Mouse (Mus musculus) thymus, adult 2 months (tissue): ENCODE results near the gene Ccdc12. TPM values are rescaled to one million over a fixed set of nuclear protein-coding genes. Genes with fewer than 3 reads are reported as not detected.

ENCODE experiments used
- DNase-seq: peaks from one replicate; pipeline ENCODE4 v3.0.0; 2021
- H3K27ac ChIP-seq: fragments of 200-500 bp; 2 replicates; pipeline ENCODE4 v1.5.1; 2012; ENCODE audit warnings: low read length, control low read depth; ENCODE audit not compliant: control insufficient read depth, insufficient read depth
- H3K27me3 ChIP-seq: fragments of 200-500 bp; 2 replicates; pipeline ENCODE4 v1.6.1; 2012; ENCODE audit warnings: mild to moderate bottlenecking, low read length, moderate library complexity, mixed read lengths; ENCODE audit not compliant: control insufficient read depth, insufficient read depth
- H3K36me3 ChIP-seq: fragments of 200-500 bp; 2 replicates; pipeline ENCODE4 v1.6.1; 2012; ENCODE audit warnings: mild to moderate bottlenecking, low read length, moderate library complexity; ENCODE audit not compliant: control insufficient read depth, insufficient read depth
- H3K4me1 ChIP-seq: fragments of 200-500 bp; replicated peaks from 2 replicates; pipeline ENCODE4 v1.6.1; 2012; ENCODE audit warnings: low read length; ENCODE audit not compliant: control insufficient read depth, insufficient read depth
- H3K4me3 ChIP-seq: fragments of 200-500 bp; 2 replicates; pipeline ENCODE4 v1.5.1; 2012; ENCODE audit warnings: mild to moderate bottlenecking, low read length, control low read depth, moderate library complexity; ENCODE audit not compliant: control insufficient read depth, insufficient read depth
- CTCF ChIP-seq: fragments of 200-500 bp; IDR thresholded peaks from 2 replicates; pipeline ENCODE4 v1.5.1; 2012; ENCODE audit warnings: mild to moderate bottlenecking, control low read depth, low read length, moderate library complexity, borderline replicate concordance; ENCODE audit not compliant: control insufficient read depth, poor library complexity, insufficient read depth; ENCODE audit errors: extremely low read depth
- POLR2A ChIP-seq: fragments of 200-500 bp; IDR thresholded peaks from 2 replicates; pipeline ENCODE4 v1.6.1; 2012; ENCODE audit warnings: mild to moderate bottlenecking, low read length, control low read depth, moderate library complexity; ENCODE audit not compliant: control insufficient read depth, poor library complexity, insufficient read depth; ENCODE audit errors: extremely low read depth
- WGBS: fragments of 180-500 bp; shearing (Covaris S2); methylation state at CpG from one replicate; pipeline ENCODE4 v1.1.7; 2018; 5-methylcytosine and 5-hydroxymethylcytosine counted together
- polyA plus RNA-seq: library from polyadenylated mRNA; depleted of rRNA; stranded (reverse); fragments of >200 nt; gene quantifications from 2 replicates; pipeline ENCODE4 v1.2.3, GENCODE M21; 2012; rRNA removed

The Ccdc12 gene
- polyA plus RNA-seq, 1 experiment = 152 TPM

- no peak overlapping the region for H3K4me3 ChIP-seq
- H3K4me1 ChIP-seq = no peaks in the 10 kb centered on the region
- H3K27ac ChIP-seq = no peak overlapping the region
- 47% methylated on average over 2 of the region's 2 CpGs for WGBS
- DNase-seq = peak; percentile 35
- no peak for TF ChIP-seq POLR2A
- no peak for TF ChIP-seq CTCF
- H3K27me3 ChIP-seq = no peaks in the 10 kb centered on the region
- H3K36me3 ChIP-seq = no peaks in the 10 kb centered on the region
These were observed 103.0 kb downstream of the Ccdc12 start for GRCm38 (mm10) chr9:110759265-110759664.

GRCm38 (mm10) chr9:110760886-110761285, 104.6 kb downstream of the Ccdc12 start:
- Histone ChIP-seq H3K36me3 (no peaks in the 10 kb centered on the region), H3K27me3 (no peaks in the 10 kb centered on the region), H3K4me3 (no peak overlapping the region), H3K27ac (no peak overlapping the region), H3K4me1 (no peaks in the 10 kb centered on the region)
- TF ChIP-seq CTCF (no peak), POLR2A (no peak)
- 96% methylated on average over 8 of the region's 8 CpGs for WGBS
- no peak for DNase-seq

Other genes starting within 250 kb of the Ccdc12 start
- 46.4 and 59.4 TPM in 2 replicates for gene Ptpn23, start 248.3 kb upstream of the Ccdc12 start, polyA plus RNA-seq
- gene Ngp, start 236.8 kb upstream of the Ccdc12 start, polyA plus RNA-seq = 10.6 and 19.4 TPM in 2 replicates
- gene Klhl18, start 179.8 kb upstream of the Ccdc12 start, polyA plus RNA-seq = 19.0 and 21.2 TPM in 2 replicates
- gene Kif9, start 179.5 kb upstream of the Ccdc12 start, polyA plus RNA-seq = 0.90 and 1.6 TPM in 2 replicates
- 78.1 and 85.6 TPM in 2 replicates for gene Setd2, start 123.9 kb upstream of the Ccdc12 start, polyA plus RNA-seq
- gene Nradd, start 32.1 kb upstream of the Ccdc12 start, polyA plus RNA-seq = 9.2 and 13.2 TPM in 2 replicates
- gene Nbeal2, start 2.3 kb upstream of the Ccdc12 start, polyA plus RNA-seq = 297 and 301 TPM in 2 replicates
- gene Myl3, start 85.4 kb downstream of the Ccdc12 start, polyA plus RNA-seq = 2.4 and 293 TPM in 2 replicates
- gene Pth1r, start 90.6 kb downstream of the Ccdc12 start, polyA plus RNA-seq = 5.4 and 5.8 TPM in 2 replicates
- gene Prss42, start 141.7 kb downstream of the Ccdc12 start, polyA plus RNA-seq = not detected in 2 replicates
- 0.11 TPM in 1 of 2 replicates, not detected in the other for gene Prss44, start 157.5 kb downstream of the Ccdc12 start, polyA plus RNA-seq
- not detected in 2 replicates for gene Prss43, start 170.2 kb downstream of the Ccdc12 start, polyA plus RNA-seq
- gene Prss45, start 178.1 kb downstream of the Ccdc12 start, polyA plus RNA-seq = not detected in 2 replicates
- 0.08 TPM in 1 of 2 replicates, not detected in the other for gene Prss46, start 188.0 kb downstream of the Ccdc12 start, polyA plus RNA-seq
- gene Prss50, start 201.5 kb downstream of the Ccdc12 start, polyA plus RNA-seq = 0.19 and 0.22 TPM in 2 replicates
- 142 and 145 TPM in 2 replicates for gene Als2cl, start 223.4 kb downstream of the Ccdc12 start, polyA plus RNA-seq
- gene Tmie, start 223.6 kb downstream of the Ccdc12 start, polyA plus RNA-seq = 11.3 and 12.3 TPM in 2 replicates